Mouse (Mus musculus): Measurements from ENCODE around the gene Pde5a. TPM values are rescaled to one million over a fixed set of nuclear protein-coding genes. Genes with fewer than 3 reads are reported as not detected.
A peak's percentile ranks its signal among the peaks of the same experiment; 100 is the strongest.

The Pde5a gene
- total and polyA plus RNA-seq, 3 experiments, result not detected

DNA sequence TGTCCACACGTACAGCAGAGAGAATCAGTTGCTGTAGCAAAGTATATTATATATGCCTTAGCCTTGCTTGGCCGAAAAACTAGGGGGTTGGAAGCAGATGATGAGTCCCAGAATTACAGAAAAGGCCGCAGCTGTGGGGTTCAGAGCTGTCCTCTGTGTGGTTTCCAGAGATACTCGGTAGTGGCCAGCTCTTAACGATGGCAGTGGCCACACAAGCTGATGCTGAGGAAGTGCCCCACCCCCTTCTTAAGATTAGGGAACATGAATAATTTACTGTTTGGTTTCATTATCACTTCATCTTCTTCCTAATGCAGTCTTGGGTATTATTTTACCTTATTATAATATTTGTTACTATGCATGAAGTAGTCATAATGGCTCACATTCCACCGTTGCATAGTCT, 71.3 kb downstream of the Pde5a start:
- TF ChIP-seq HCFC1 (IDR thresholded peaks at IDR 0.05; ENCODE audit: low read depth, low read length) (no peak), MXI1 (IDR thresholded peaks at IDR 0.05; ENCODE audit: low read depth, low read length) (no peak), USF1 (IDR thresholded peaks at IDR 0.05; ENCODE audit: low read depth, low read length) (no peak), KAT2A (conservative IDR thresholded peaks at IDR 0.05; ENCODE audit: low read depth, low read length) (no peak), CTCF (IDR thresholded peaks at IDR 0.05 in 2 of 3, conservative IDR thresholded peaks at IDR 0.05 in 1 of 3; ENCODE audit: control insufficient read depth in 1 of 3, insufficient read depth in 1 of 3, low read depth in 2 of 3, low read length in 3 of 3, poor library complexity in 1 of 3, severe bottlenecking in 1 of 3) (no peak), CHD2 (IDR thresholded peaks at IDR 0.05; ENCODE audit: low read length) (no peak), POLR2AphosphoS2 (IDR thresholded peaks at IDR 0.05; ENCODE audit: low read length) (no peak), MAZ (IDR thresholded peaks at IDR 0.05; ENCODE audit: low read depth, low read length) (no peak), ETS1 (IDR thresholded peaks at IDR 0.05; ENCODE audit: low read depth, low read length) (no peak), MEF2A (IDR thresholded peaks at IDR 0.05; ENCODE audit: extremely low read depth, insufficient replicate concordance, low read depth, low read length, poor library complexity, severe bottlenecking) (no peak)
- no peaks in the 10 kb centered on the region for H3K79me2 ChIP-seq (ENCODE audit: control insufficient read depth, insufficient read depth, low read length, poor library complexity)
- H3K4me1 ChIP-seq (ENCODE audit: control insufficient read depth in 1 of 2, insufficient read depth in 2 of 2, low read length in 2 of 2), result no peaks in the 10 kb centered on the region; a peak in 1 of 4 replicates
- DNase-seq (ENCODE audit: low read depth, low spot score), result peak; percentile 7
- no peak overlapping the region for H3K27ac ChIP-seq (ENCODE audit: control insufficient read depth, low read depth, low read length)
- H3K36me3 ChIP-seq (ENCODE audit: control insufficient read depth in 1 of 2, insufficient read depth in 2 of 2, low read length in 2 of 2), result no peaks in the 10 kb centered on the region
- H3K4me3 ChIP-seq (ENCODE audit: control insufficient read depth in 1 of 2, insufficient read depth in 1 of 2, low read depth in 2 of 2, low read length in 2 of 2), result no peak overlapping the region
- H3K9ac ChIP-seq (ENCODE audit: control insufficient read depth, low read depth, low read length, poor library complexity, severe bottlenecking), result no peak overlapping the region
- no peaks in the 10 kb centered on the region for H3K9me3 ChIP-seq (replicated peaks; ENCODE audit: insufficient read depth, low read length)
- H3K27me3 ChIP-seq (ENCODE audit: control insufficient read depth in 1 of 2, insufficient read depth in 2 of 2, low read length in 2 of 2), result no peaks in the 10 kb centered on the region; a peak in 1 of 4 replicates

DNA sequence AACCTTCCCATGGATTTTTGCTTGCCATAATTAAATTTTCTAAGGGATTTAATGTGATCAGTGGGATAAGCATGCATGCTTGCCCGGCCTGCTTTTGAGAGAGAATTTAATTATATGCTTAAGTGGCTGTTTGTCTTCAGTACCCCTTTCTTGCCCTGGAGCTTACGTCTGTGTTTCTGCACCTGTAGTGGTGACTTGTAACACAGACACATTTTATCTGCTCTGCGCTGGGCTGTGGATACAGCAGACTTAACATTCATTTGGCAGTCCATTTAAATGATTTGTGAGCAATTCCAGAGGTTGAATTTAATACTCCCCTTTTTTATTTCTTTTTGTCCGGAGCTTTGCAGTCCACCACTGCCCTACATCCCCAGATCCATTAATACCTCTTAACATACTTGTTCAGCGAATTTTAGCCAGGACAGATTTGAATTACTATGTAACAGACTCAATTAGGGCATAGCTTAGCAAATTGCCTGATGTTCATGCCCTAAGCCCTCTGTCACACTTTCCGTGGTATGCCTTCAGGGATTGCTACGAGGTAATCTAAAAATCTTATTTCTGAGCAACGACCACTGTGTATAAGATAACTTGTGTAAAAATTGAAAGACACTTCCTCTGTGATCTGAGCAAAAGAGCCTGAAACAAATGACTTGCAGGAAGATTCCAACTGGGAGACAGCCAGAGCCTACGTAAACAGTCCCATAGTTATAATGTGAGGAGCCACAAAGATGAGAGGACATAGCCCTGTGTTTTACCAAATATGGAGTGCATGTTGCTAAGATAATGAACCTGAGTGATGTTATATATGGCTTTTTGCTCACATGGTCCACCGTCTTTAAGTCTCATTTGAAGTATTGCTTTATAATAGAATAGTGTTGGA, 72.0 kb downstream of the Pde5a start:
- no peaks in the 10 kb centered on the region for H3K36me3 ChIP-seq (ENCODE audit: control insufficient read depth in 1 of 2, insufficient read depth in 2 of 2, low read length in 2 of 2)
- TF ChIP-seq RCOR1 (IDR thresholded peaks at IDR 0.05; ENCODE audit: low read depth, low read length) (no peak), TCF12 (IDR thresholded peaks at IDR 0.05; ENCODE audit: low read depth, low read length) (no peak), NRF1 (IDR thresholded peaks at IDR 0.05; ENCODE audit: insufficient read depth, low read depth, low read length, poor library complexity, severe bottlenecking) (no peak), MAX (IDR thresholded peaks at IDR 0.05; ENCODE audit: low read length) (no peak), CHD1 (IDR thresholded peaks at IDR 0.05; ENCODE audit: low read depth, low read length) (no peak), USF1 (IDR thresholded peaks at IDR 0.05; ENCODE audit: low read depth, low read length) (no peak)
- no peak for DNase-seq (ENCODE audit: low read depth, low spot score)
- H3K79me2 ChIP-seq (ENCODE audit: control insufficient read depth, insufficient read depth, low read length, poor library complexity), result no peaks in the 10 kb centered on the region
- no peak overlapping the region for H3K4me3 ChIP-seq (ENCODE audit: control insufficient read depth in 1 of 2, insufficient read depth in 1 of 2, low read depth in 2 of 2, low read length in 2 of 2)
- H3K27ac ChIP-seq (ENCODE audit: control insufficient read depth, low read depth, low read length), result no peak overlapping the region
- H3K9ac ChIP-seq (ENCODE audit: control insufficient read depth, low read depth, low read length, poor library complexity, severe bottlenecking), result no peak overlapping the region
- no peaks in the 10 kb centered on the region; a peak in 1 of 4 replicates for H3K4me1 ChIP-seq (ENCODE audit: control insufficient read depth in 1 of 2, insufficient read depth in 2 of 2, low read length in 2 of 2)
- H3K27me3 ChIP-seq (ENCODE audit: control insufficient read depth in 1 of 2, insufficient read depth in 2 of 2, low read length in 2 of 2), result no peaks in the 10 kb centered on the region; a peak in 1 of 4 replicates
- no peaks in the 10 kb centered on the region for H3K9me3 ChIP-seq (replicated peaks; ENCODE audit: insufficient read depth, low read length)
